Mouse (Mus musculus): ENCODE measurements at regions not wholly inside any gene's neighbourhood (a gene's known extent, or its start where the extent isn't known, plus 50 kb on each side); places are given as distances from the start of the nearest gene placed in this dataset.

DNA sequence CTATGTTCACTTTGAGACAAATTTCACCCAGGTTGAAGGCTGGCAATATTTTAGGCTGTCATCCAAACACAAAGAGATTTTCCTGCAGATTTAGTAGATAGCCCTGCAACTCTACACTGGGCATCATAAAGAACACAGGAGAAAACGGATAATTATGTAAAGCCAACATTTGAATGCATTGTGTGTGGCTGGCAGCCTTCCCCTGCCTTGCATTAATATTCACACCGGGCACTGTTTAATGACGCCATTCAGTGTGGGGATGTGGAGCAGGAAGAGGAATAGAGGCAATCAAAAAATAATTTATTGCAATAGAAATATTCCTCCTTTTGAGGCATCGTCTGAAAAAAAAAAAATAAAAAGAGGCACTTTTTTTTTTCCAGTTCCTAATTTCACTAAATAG lies 105.7 kb downstream of the Samd5 start:
- DNase-seq, result no peak

DNA sequence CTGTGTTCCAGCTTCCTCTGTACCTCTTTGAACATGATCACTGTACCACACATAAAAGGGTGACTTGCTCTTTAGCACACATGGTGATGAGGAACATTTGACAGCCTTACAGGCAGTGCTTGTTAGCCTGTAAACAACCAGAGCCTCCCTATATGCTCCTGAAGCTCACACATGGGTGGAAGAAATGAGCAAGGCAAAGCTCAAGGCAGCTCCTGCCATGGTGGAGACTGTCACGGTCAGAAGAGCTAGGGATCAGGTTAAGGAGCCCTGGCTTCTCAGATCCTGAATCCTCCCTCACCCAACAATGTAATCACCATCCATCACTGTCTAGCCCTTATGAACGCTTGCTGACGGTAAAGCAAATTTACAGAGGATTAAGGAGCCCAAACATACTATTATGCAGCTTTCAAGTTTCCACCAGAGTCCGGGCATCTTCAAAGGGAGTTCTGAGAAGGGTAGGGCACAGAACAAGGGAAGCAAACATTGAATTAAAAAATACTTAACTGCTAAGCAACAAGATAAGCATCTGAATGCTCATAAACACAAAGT lies 117.4 kb downstream of the Samd5 start:
- no peak for DNase-seq

DNA sequence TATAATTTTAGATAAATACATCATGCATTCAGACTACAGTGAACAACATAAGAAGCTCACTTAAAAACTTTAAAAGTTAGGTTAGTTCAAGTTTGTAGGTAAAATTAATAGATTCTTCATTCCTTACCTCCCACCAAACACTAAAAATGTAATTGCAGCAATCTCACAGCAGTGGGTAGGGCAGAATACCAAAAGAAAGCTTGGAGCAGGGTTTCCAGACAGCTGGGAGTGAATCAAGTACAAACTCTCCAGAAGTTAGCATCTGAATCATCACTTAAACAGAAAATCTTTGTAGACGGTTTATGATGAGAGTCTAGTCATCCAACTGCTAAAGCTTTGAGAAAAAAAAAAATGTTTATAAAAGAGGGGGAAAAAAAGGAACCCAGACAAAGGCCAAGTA lies 117.9 kb downstream of the Samd5 start:
- DNase-seq, result no peak

DNA sequence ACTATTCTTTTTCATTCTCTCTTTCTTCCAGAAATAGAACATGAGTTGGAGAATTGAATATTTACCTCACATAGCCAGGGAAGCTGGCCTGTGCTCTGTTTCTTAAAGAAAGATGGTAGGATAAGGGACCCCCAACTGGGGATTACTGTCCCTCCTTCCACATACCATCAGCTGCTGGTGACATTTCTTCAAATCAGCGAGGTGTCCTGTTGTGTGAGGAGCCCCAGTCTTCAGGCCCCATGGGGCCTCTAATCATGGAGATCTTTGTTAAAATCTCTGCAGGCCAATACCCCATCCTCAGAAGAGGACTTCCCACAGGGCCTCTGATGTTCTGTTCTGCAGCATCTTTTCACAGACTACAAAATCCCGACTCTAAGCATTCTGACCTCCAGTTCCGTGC lies 121.1 kb downstream of the Samd5 start:
- DNase-seq, result no peak

DNA sequence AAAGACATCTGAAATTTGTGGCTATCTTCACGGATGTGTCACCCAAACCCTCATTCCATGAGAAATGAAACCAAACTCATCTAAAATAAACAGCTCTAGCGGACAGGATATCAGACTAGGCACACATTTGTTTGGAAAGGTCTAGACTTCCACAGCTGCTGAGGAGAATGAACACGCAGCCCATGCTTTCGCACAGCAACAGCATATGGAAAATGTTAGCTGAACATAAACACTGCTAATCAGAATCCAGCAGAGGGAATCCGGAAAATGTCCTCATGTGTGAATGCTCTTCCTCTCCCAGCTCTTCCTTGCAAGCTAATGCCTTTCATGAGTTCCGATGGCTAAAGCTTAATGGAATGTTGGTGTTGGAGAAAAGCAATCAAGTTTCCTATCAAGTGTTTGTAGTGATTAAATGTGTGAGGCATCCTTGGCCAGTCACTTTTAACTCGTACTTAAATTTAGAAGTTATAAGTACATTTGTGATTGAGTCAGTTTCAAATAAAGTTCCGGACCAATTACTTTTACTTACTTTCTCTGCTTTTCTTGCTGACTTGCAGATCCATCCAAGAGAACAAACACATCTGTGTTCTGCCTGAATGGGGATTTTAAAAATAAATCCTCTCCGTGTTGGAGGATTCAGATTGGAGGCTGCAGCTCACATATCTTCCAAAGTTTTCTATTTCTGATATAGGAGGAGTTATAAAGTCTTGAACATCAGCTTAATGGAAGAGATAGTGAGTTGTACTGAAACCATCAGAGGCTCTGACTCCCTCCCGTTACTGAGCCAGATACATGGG lies 124.9 kb downstream of the Samd5 start:
- DNase-seq, result peak; percentile 18

DNA sequence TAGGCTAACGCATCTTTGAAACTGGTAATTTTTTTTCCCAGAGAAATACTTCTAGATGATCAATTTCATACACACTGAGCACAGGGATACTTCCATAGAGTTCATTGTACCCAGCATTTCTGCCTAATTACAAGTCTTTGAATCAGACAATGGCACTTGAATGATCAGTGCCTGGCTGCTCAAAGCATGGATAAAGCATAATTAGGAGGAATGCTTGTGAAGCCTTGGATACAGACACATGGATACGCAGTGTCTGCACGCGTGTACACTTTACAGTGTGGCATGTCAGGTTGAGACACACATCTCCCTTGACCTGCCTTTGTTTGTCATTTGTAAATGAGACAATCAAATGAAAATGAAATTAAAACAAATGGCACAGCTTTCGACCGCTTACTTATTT lies 129.2 kb downstream of the Samd5 start:
- DNase-seq, result no peak

DNA sequence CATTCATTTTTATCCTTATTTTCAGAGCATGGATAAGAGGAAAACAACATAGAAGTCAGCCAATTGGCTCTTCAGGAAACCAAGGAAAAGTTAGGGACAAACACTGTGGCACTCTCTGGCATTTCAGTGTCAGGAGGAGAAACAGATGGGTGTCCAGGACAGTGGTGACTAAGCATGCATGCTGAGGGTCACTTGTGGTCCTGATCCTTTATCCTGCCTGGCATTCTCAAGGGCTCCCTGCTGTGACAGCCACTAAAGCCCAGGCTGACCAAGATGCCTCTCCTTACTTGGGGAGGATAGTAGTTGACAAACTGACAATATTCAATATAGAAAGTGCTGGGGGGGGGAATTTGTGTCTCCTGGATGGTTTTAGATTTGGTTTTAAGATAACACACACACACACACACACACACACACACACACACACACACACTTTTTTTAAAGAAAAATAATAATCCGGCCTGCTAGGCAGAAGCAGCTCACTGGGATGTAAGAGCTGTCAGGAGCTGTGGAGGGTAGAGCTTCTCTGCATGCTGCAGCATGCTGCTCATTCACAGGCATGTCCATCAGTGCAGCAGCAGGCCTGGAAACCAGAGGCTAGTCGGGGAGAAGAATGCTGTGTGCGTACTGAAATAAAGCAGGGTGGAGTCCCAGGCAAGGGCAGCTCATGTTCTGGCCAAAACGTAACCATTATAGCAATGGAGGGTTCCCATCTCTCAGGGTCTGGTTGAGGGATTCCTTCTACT lies 130.8 kb downstream of the Samd5 start:
- DNase-seq, result no peak

DNA sequence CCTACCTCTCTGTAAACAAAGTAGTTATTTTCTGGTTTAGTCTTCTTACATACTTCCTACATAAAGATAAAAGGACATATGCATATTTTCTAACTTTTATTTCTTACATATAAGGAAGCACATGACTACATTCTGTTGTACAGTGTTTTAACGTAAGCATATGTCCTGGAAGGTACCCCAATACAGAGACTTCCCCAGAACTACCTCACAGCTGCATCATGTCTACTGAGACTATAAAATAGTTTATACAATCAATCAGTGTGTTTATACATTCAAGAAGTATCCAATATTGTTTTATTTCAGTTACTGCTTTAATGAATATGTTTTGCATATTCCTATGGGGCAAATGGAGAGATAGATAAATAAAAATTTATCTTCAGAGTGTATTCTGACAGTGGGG lies 133.4 kb downstream of the Samd5 start:
- DNase-seq, result no peak

DNA sequence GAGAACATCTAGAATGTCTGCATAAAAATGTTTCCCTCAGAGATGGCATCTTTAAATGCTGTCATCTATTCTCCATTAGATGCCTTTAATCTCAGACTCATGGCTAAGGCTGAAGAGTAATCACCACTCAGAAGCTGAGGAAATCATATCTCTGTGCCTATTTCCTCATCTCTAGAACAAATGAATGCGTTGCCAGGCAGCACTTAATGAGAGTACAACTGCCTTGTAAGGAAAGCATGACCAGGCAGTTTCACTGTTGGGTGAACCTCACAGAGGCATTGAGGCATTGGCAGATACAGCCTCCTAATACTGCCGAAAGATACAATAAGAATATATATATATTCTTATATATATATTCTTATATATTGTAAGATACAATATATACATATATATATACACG lies 137.3 kb downstream of the Samd5 start:
- no peak for DNase-seq

DNA sequence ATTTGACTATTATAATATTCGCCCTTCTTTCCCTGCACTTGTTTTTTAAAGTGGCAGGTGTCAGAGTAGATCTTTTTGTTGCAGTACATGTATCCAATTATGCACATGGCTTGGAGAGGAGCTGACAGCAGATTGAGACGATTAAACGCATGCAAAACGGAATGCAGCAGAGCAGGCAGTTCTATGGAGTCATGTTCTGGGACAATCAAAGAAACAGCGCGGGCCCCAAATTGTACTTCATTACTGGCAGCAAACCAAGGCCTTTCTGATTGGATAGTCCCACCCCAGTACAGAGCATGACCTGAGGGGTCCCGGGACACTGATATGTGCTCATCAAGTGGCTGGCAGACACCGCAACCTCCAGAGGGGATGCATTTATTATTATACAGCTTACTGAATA lies 140.5 kb downstream of the Samd5 start:
- DNase-seq, result no peak

DNA sequence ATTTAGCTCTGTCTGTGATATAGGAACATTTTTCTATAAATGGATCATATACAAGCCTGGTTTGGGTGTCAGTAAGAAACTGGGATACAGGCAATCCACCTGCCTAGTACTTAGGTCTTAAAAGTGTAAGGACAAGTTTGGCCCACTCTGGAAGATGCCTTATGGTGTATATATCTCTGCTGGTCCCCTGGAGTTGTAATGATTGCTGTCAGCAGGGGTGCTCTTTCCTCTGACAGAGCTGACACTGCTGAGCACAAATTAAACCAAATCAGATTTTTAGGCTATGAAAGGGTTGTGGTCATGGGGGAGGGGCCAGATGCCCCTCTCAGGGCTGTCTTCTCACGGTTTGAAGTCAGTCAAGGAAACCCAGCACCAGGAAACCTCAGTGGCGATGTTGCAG lies 141.7 kb downstream of the Samd5 start:
- no peak for DNase-seq

DNA sequence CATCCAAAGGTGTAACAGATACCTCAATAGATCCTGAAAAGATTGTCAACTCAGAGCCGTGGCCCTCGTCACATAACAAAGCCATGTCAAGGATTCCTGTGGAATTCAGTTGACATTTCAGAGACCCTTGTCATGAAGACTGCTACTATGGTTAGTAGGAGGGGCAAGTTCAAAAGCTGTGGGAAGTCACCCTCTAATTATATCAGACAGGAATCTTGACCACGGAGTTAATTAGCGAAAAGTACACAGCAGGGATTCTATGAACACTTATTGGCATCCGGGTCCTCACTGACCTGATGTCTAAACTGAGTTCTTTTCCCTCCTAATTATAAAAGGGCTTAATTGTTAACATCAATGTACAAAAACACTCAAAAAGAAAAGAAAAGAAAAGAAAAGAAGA lies 143.1 kb downstream of the Samd5 start:
- DNase-seq, result no peak

DNA sequence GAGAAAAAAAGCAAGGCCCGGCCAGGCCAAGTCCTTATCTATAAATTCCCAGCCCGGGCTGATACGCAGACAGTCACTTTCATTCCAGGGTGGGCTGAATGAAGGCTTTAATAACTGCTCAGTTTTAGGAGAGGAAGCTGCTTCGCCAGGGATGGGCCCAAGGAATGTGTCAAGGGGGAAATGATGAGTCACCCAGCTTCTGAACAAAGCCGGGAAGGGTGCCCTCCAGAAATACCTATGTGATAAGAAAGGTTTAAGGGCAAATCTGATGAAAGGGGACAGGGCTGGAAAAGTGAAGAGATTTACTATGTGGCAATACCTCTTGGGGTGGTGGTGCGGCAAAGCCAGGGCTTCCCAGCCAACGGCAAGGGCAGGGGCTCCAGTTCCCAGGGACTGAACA lies 145.6 kb downstream of the Samd5 start:
- peak; percentile 21 for DNase-seq

DNA sequence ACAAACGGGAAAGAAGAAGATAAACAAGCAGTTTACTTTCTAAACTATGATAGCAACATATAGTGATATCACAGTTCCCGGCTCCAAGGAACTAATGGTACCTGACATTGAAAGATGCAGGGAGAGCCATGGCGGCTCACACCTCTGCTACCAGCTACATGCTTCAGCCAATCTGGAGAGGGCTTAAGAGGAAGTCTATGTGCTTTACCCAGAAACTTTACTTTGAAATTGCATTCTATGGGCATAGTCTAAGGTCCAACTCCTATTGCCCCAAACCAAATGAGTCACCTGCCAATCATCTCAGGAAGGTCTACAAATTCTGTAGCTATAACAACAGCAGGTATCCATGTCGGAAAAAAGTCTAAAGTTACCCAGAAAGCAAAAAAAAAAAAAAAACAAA lies 146.9 kb downstream of the Samd5 start:
- no peak for DNase-seq

DNA sequence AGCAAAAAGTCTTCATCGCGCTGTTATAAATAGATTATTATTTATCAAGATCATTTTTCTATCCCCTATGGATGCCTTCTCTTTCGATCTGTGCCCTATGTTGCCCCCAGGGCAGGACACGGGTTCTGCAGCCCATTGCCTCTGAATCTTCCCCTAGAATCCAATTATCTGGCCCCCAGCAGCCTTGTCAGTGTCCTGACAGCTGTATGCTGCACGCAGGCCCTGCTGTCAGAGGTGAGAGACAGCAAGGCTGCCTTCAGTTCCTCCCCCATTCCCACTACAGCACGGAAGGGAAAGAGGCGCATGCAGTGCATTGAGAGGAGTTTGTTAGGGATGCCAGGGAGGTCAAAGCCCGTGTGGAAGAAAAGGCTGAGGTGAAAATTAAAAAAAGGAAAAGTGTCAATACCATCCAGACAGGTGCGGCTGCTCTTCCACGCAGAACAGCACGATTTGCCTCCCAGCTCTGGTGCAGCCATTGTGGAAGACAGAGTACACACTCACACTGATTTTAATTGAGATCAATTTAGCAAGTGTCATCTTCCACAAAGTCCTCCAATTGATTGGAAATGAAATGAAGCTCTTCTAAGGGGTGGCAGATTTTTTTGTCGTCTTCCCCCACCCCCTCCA lies 165.1 kb downstream of the Samd5 start:
- no peak for DNase-seq

DNA sequence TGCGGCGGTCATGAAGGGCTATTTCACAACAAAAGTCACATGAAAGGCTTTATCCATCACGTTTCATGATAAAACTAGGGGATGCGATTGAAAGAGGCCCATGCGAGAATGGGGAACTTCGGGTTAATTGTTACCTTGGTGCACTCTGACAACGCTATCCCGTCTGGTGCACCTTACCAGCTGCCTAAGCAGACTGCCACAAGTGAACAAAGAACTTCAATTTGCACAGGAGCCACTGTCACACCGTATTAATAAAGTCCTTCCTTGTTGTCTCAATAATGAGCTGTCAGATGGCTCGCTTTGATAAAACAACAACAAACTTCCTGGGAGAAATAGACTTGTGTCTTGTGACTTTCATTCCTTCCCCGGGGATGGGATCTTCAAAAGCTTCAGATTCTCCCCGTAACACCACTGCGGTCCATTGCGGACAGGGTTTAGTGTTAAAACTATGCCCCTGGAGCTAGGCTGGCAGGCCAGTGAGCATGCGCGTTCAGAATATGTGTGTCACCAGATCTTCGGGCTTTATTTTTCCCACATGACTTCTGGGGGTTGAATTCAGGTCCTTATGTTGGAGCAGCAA lies 165.8 kb downstream of the Samd5 start:
- no peak for DNase-seq

DNA sequence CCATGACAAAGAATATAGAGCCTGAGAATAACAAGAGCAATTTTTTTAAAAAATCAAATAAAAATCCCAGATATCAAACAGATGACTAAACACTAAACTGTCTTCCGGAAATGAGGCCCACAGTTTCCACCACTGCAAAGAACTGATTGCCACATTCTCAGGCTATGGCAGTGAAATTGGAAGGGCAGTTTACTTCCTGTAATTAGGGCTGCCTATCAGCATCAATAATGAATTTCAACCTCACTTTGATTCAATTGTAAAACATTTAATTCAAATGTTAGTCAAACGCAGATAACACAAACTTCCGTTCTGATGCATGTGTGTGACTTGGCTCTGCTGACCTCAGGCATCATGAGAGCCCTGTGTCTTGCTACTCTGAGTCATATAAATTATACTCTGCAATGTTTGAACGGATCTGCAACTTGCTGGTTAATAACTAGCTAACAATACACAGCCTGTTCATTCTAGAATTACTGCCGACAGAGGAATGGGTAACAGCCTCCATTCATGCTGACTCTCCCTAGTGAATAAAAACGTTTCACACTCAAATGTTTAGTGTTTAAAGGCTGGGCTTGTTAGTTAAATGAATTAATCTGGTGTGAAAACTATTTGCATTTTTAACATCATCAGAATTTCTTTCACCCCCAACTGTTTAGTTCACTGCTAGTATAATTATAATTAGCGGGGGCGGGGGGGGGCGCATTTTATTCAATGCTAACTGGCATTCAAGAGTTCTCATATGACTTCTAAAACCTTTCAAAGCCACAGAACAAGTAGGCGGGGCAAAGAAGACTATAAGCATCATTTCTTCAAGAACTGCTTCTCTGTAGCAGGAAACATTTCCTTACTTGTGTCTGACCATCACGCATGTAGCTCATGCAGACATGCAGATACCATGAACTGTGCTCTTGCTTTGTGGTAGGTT lies 171.2 kb downstream of the Samd5 start:
- no peak for DNase-seq

DNA sequence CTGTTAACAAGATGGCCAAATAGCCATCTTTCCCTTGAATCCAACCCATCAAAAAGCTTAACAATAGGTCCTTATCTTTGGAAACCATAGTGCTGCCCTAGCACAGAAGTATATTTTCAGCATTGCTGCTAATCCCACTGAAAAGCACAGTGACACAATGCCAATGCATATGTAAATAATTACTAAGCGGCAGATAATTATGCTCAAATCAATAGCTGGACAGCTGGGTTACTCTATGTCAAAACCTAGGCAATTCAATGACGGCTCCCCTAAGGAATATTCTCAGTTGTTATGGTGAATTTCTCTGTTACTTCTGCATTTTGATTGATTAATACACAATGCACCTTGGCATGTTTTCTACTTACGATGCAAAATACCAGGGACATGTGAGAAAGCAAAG lies 176.5 kb downstream of the Samd5 start:
- no peak for DNase-seq

DNA sequence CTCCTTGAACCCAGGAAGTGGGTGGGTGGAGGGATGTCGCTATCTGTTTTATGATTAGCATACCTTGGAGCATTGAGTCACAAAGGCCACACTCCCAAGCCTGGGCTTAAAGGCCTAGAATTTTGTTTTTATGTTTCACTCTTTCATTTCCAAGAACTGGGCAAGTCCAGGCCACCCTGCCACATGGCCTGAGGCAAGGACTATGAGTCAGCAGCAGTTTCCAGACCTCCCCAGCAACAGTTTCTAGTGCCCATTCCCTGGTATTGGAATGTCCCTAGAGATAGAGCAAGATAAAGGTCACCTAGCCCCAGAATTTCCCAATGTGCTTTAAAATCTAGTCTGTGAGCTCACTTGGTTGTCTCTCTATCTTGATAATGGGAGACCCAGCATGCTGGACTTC lies 178.0 kb downstream of the Samd5 start:
- DNase-seq, result no peak

DNA sequence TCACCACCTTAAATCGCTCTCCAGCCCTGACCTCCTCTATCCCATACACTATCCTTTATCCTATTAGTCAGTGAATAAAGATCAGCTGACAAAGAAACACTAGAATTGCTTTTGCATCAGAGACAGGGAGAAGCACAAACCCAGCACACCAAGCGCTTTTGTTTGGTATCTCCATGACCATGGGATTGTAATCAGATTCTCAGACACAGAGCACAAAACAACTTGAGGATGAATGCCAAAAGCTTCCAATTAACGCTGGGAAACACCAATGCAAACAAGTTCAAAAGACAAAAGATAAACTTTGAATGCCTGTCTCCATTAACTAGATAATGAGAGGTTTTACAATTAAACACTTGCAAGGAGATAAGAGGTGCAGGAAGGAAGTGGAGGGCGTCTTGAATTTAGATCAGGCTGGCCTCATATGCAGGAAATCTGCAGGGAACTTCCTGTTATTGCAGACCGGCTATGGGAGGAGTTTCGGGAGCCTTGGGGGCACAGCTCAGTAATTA lies 179.8 kb downstream of the Samd5 start:
- peak; percentile 17 for DNase-seq

DNA sequence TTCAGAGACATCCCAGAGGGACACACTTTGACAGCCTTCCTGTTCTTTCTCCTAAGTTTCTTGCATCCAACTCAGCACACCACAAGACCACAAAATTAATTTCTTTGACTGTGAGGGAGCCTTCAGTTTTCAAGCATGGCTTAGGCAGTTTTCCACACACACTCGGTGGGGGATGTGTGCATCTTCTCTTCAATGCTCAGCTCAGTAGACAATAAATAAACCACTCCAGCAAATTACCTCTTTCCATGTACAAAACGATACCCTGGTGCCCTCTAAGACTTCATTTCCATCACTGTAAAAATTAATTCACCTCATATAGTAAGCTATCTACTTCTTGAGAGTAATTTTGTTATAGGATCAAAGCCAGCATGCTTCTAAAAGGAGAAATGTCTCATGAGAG lies 184.6 kb downstream of the Samd5 start:
- no peak for DNase-seq

DNA sequence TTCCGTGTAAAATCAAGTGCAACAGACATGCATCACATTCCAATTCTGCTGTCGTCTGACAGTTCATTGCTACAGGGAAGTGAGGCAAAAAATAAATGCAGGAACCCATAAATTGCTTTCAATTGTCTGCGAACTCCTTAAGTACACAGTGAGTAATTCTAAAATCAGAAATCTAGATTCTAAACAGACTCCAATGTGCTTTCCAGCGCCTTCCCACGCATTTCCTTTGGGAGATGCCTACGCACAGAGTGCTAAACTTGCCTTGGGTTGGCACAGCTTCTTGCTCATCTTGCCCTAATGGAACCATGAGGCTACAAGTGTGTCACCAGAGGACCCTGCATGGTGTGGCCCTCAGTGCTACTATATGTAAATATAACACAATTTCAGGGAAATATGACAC lies 212.6 kb downstream of the Samd5 start:
- DNase-seq, result no peak
